Mouse (Mus musculus) stomach, postnatal 0 days (tissue): Measurements from ENCODE around the gene Slc35b4. TPM values are rescaled to one million over a fixed set of nuclear protein-coding genes. Genes with fewer than 3 reads are reported as not detected.

Source experiments
- ATAC-seq: fragments of 200-750 bp; cut with Nextera tagmentation; 2 replicates; pipeline ENCODE4 v1.8.0; 2017; ENCODE audit not compliant: low FRiP score, low TSS enrichment
- DNase-seq: peaks from one replicate; pipeline ENCODE4 v3.0.0-alpha.2; 2016; ENCODE audit warnings: low spot score
- H3K27ac ChIP-seq: fragments of 300-500 bp; sonication (generic); replicated peaks from 2 replicates; pipeline ENCODE4 v1.5.1; 2014; ENCODE audit warnings: mild to moderate bottlenecking, control low read depth
- H3K27me3 ChIP-seq: fragments of 300-500 bp; sonication (generic); 2 replicates; pipeline ENCODE4 v1.6.1; 2014; ENCODE audit warnings: low read length; ENCODE audit not compliant: control insufficient read depth, insufficient read depth
- H3K36me3 ChIP-seq: fragments of 300-500 bp; sonication (generic); 2 replicates; pipeline ENCODE4 v1.6.1; 2014; ENCODE audit warnings: low read length, mixed read lengths; ENCODE audit not compliant: control insufficient read depth, insufficient read depth
- H3K4me1 ChIP-seq: fragments of 300-500 bp; sonication (generic); replicated peaks from 2 replicates; pipeline ENCODE4 v1.6.1; 2014; ENCODE audit warnings: antibody characterized with exemption; ENCODE audit not compliant: control insufficient read depth, insufficient read depth
- H3K4me2 ChIP-seq: fragments of 300-500 bp; sonication (generic); replicated peaks from 2 replicates; pipeline ENCODE4 v1.6.1; 2014; ENCODE audit warnings: low read depth, mild to moderate bottlenecking, control low read depth, moderate library complexity
- H3K4me3 ChIP-seq: fragments of 300-500 bp; sonication (generic); 2 replicates; pipeline ENCODE4 v1.5.1; 2014; ENCODE audit warnings: low read depth, low read length, control low read depth
- H3K9ac ChIP-seq: fragments of 300-500 bp; sonication (generic); 2 replicates; pipeline ENCODE4 v1.6.1; 2014; ENCODE audit warnings: mild to moderate bottlenecking, low read length, control low read depth, mixed read lengths
- H3K9me3 ChIP-seq: fragments of 300-500 bp; sonication (generic); 2 replicates; pipeline ENCODE4 v1.6.1; 2016; ENCODE audit warnings: low read length; ENCODE audit not compliant: control insufficient read depth
- CTCF ChIP-seq: IDR thresholded peaks from 2 replicates; pipeline ENCODE4 v1.5.1; 2016; ENCODE audit warnings: antibody characterized with exemption, low read depth, mild to moderate bottlenecking, moderate library complexity
- EP300 ChIP-seq: optimal IDR thresholded peaks from 2 replicates; pipeline ENCODE3; 2016; ENCODE audit warnings: antibody characterized with exemption
- WGBS: fragments of 180-500 bp; shearing (Covaris S2); extraction: QIAGEN DNeasy Blood & Tissue Kit; methylation state at CpG from one replicate; pipeline ENCODE4 v1.1.7; 2014; 5-methylcytosine and 5-hydroxymethylcytosine counted together
- polyA plus RNA-seq: library from polyadenylated mRNA; unstranded; fragments of >200 nt; fragmentation: Nextera tagmentation; extraction: Ambion mirVana; gene quantifications from 2 replicates; pipeline ENCODE4 v1.2.1, GENCODE M21; 2015

Gene Slc35b4
- polyA plus RNA-seq: 17.2 and 18.7 TPM in 2 replicates

- Histone ChIP-seq H3K4me3 (peak within 1 kb of the TSS; percentile 68), H3K27me3 (no peaks in the 10 kb centered on the region), H3K9me3 (no peaks in the 10 kb centered on the region), H3K27ac (peak within 1 kb of the TSS; percentile 19), H3K9ac (peak within 1 kb of the TSS; percentile 71), H3K36me3 (no peaks in the 10 kb centered on the region), H3K4me2 (peak within 1 kb of the TSS; percentile 74), H3K4me1 (no peaks in the 10 kb centered on the region)
- peak; percentile 94 for DNase-seq
- TF ChIP-seq EP300 (no peak), CTCF (peak; percentile 28)
- WGBS: 1% methylated on average over 29 of the region's 29 CpGs
- peak; percentile 99 for ATAC-seq
These were observed at the start of gene Slc35b4 for GRCm38 (mm10) chr6:34176864-34177247. Gene Slc35b4, minus strand, starts transcription at chr6:34177111.

DNA sequence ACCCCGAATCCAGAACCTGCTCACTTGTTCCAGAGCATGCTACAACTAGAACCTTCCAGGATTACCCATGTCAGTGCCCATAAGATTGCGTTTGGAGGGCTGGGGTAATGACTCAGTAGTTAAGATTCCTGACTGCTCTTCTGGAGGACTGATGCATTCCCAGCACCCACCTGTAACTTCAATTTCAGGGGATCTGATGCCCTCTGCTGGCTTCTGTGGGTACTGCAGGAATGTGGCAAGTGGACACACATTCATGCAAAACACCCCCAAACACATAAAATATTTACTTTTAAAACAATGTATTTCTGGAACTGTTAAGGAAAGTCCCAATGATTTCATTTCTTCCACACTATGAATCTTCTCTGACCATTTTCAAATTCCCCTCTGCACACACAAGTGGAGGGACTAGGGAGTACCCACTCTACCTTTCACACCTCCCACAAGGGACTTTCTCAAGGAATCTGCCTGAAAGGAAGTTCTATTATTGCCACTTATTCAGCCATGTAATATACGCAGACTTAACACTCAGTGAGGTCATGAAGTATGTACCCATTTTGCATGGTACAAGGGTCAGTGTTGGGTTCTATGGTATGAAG lies 48.2 kb upstream of the Slc35b4 start:
- H3K9me3 ChIP-seq: no peaks in the 10 kb centered on the region
- no peaks in the 10 kb centered on the region for H3K4me1 ChIP-seq
- ATAC-seq (no peak), DNase-seq (no peak)
- no peak overlapping the region for H3K4me3 ChIP-seq
- no peak overlapping the region for H3K4me2 ChIP-seq
- H3K27ac ChIP-seq: no peak overlapping the region
- no peaks in the 10 kb centered on the region for H3K36me3 ChIP-seq
- WGBS: 92% methylated on average over 3 of the region's 3 CpGs
- TF ChIP-seq EP300: no peak
- TF ChIP-seq CTCF: peak; percentile 33; the same call in 1 of the 2 replicates
- H3K9ac ChIP-seq: no peak overlapping the region
- no peaks in the 10 kb centered on the region for H3K27me3 ChIP-seq

DNA sequence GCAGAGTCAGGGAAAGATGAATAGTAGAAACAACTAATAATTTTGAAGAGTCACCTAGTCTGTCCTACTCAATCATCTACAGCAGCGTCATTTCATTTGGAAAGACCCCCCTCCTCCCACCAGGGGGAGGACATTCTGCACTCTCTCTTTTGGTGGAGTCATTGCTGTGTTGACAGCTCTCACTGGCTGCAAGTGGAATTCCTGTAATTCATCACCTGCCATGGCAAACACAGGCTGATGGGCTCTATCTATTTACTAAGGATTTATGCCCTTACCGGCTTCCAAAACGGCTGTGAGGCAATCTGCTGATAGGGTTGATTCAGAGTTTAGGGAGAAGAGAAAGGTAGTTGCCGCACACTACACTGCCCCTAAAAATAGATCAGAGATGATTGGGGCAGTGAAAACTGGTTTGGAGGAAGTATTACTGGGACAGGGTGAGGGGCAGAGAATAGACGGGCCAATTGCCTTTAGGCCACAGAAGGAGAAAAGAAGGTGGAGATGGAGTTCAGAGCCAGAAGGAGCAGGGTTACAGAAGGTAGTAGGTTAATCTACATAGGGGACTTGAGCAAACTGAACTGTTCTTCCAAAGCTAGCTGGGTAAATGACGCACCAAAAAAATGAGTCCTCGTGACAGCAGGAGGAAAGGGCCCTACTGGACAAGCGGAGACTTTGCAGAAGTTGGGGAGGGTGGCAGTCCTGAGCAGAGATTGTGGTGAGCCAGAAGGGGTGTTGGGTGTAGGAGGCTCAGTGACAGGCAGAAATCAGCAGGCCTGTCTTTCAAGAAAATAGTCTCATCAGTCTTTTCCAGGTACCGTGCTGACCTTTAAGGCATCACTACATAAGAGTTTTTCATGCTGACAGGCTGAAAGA lies 39.8 kb upstream of the Slc35b4 start:
- Histone ChIP-seq H3K36me3 (no peaks in the 10 kb centered on the region), H3K9me3 (no peaks in the 10 kb centered on the region), H3K27me3 (no peaks in the 10 kb centered on the region), H3K4me3 (no peak overlapping the region), H3K27ac (no peak overlapping the region), H3K4me1 (no peaks in the 10 kb centered on the region), H3K9ac (no peak overlapping the region), H3K4me2 (no peak overlapping the region)
- TF ChIP-seq CTCF: no peak
- TF ChIP-seq EP300: no peak
- 26% methylated on average over 9 of the region's 9 CpGs for WGBS
- ATAC-seq (no peak), DNase-seq (no peak)

DNA sequence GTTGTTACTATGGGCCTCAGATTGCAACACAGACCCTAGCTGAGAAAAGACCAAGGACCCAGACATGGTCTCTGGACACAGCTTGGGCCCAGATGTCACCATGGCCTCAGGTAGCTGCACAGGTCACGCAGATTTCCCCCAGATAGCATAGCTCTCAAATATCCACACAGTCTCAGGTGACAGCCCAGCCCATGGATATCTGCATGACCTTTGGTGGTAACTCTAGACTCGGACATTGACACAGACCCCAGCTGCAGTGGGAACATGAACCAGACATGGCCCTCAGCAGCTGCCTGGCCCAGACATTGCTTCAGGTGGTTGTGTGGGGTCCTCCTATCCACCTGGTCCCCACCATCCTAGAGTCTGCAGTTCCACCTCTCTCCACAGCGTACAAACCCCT lies 28.8 kb upstream of the Slc35b4 start:
- no peaks in the 10 kb centered on the region for H3K9me3 ChIP-seq
- 80% methylated on average over 3 of the region's 3 CpGs for WGBS
- TF ChIP-seq EP300 (no peak), CTCF (no peak)
- no peaks in the 10 kb centered on the region for H3K36me3 ChIP-seq
- H3K27me3 ChIP-seq: no peaks in the 10 kb centered on the region
- no peak overlapping the region for H3K4me2 ChIP-seq
- no peak overlapping the region for H3K27ac ChIP-seq
- no peak overlapping the region for H3K4me3 ChIP-seq
- no peaks in the 10 kb centered on the region for H3K4me1 ChIP-seq
- H3K9ac ChIP-seq: no peak overlapping the region
- ATAC-seq (no peak), DNase-seq (no peak)

DNA sequence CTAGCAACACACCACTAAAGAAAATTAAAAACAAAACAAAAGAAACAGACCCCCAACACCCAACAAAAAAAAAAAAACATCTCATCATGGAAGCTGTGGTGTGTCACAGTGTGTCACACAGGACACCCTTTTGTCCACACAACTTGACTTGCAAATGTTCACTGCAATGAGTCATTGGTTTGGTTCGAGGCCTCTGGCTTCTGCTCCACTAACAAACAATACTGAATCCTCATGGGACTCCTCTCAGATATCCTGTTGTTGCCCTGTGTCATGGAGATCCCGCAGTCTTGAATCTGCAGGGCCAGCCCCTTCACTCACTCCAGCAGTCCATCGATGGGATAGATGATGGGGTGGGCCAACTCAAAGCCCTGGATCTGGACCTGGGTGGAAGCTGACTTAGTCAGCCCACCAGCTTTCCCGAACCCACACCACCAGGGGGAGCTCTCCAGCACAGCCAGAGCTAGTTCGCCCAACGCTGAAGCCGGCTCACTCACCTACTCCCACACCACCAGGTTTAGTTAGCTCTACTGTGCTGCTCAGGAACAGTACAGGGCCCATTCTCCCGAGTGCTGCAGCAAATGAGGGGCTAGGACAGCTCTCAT lies 28.2 kb upstream of the Slc35b4 start:
- ATAC-seq (no peak), DNase-seq (peak; percentile 33)
- TF ChIP-seq CTCF (peak; percentile 54), EP300 (no peak)
- no peaks in the 10 kb centered on the region for H3K36me3 ChIP-seq
- no peak overlapping the region for H3K4me2 ChIP-seq
- whole genome bisulfite sequencing: 74% methylated on average over 8 of the region's 8 CpGs
- H3K9me3 ChIP-seq: no peaks in the 10 kb centered on the region
- no peak overlapping the region for H3K9ac ChIP-seq
- no peaks in the 10 kb centered on the region for H3K27me3 ChIP-seq
- no peak overlapping the region for H3K27ac ChIP-seq
- no peaks in the 10 kb centered on the region for H3K4me1 ChIP-seq
- H3K4me3 ChIP-seq: no peak overlapping the region

GRCm38 (mm10) chr6:34203503-34203902 lies 26.6 kb upstream of the Slc35b4 start:
- H3K27me3 ChIP-seq: no peaks in the 10 kb centered on the region
- H3K27ac ChIP-seq: no peak overlapping the region
- TF ChIP-seq EP300: no peak
- H3K4me2 ChIP-seq: no peak overlapping the region
- H3K9me3 ChIP-seq: no peaks in the 10 kb centered on the region
- H3K4me1 ChIP-seq: no peaks in the 10 kb centered on the region
- no peaks in the 10 kb centered on the region for H3K36me3 ChIP-seq
- ATAC-seq: no peak
- no peak overlapping the region for H3K4me3 ChIP-seq
- WGBS: 50% methylated on average over 7 of the region's 7 CpGs
- no peak overlapping the region for H3K9ac ChIP-seq
- no peak for DNase-seq
